Mouse (Mus musculus) embryonic facial prominence, embryonic 10.5 days (tissue): ENCODE results near the gene Ccdc3. TPM values are rescaled to one million over a fixed set of nuclear protein-coding genes. Genes with fewer than 3 reads are reported as not detected.

Source experiments
- DNase-seq: peaks from one replicate; pipeline ENCODE4 v3.0.0-alpha.2; 2017; ENCODE audit warnings: low spot score
- H3K27ac ChIP-seq: fragments of 300-500 bp; sonication (generic); replicated peaks from 2 replicates; pipeline ENCODE4 v1.5.1; 2016; ENCODE audit warnings: mild to moderate bottlenecking
- H3K27me3 ChIP-seq: fragments of 300-500 bp; sonication (generic); replicated peaks from 2 replicates; pipeline ENCODE4 v1.6.1; 2016; ENCODE audit warnings: low read depth, mild to moderate bottlenecking; ENCODE audit not compliant: poor library complexity, severe bottlenecking
- H3K36me3 ChIP-seq: fragments of 300-500 bp; sonication (generic); replicated peaks from 2 replicates; pipeline ENCODE4 v1.6.1; 2016; ENCODE audit warnings: mild to moderate bottlenecking, moderate library complexity
- H3K4me1 ChIP-seq: fragments of 300-500 bp; sonication (generic); 2 replicates; pipeline ENCODE4 v1.6.1; 2016
- H3K4me3 ChIP-seq: fragments of 300-500 bp; sonication (generic); 2 replicates; pipeline ENCODE4 v1.5.1; 2016; ENCODE audit warnings: mild to moderate bottlenecking, moderate library complexity
- H3K9me3 ChIP-seq: fragments of 300-500 bp; sonication (generic); 2 replicates; pipeline ENCODE4 v1.6.1; 2016; ENCODE audit warnings: mild to moderate bottlenecking
- WGBS: fragments of 180-500 bp; shearing (Covaris S2); methylation state at CpG from one replicate; pipeline ENCODE4 v1.1.7; 2016; 5-methylcytosine and 5-hydroxymethylcytosine counted together
- polyA plus RNA-seq: library from polyadenylated mRNA; unstranded; fragments of >200 nt; fragmentation: Nextera tagmentation; extraction: Ambion mirVana; gene quantifications from 2 replicates; pipeline ENCODE4 v1.2.1, GENCODE M21; 2016

The Ccdc3 gene
- polyA plus RNA-seq, 1 experiment from 2014 or later = 1.8 TPM

DNA sequence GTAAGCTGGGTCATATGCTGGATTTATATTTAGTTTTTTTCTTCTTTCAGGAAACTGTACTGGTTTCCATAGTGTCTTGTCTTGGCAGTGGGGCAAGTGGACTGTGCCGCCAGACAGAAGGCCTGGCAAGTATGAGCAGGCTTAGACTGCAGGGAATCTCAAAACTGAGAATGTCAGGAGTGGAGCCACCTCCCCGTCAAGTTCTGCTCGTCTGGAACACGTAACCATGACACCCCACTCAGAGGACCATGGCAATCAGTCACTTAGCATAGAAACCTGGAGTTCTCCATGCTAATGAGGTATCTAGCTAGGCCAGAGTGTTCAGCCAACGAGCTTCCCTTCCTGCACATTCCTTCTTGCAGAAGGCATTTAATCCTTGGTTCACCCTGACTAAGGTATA, 10.2 kb upstream of the Ccdc3 start:
- Histone ChIP-seq H3K9me3 (no peaks in the 10 kb centered on the region), H3K4me1 (peaks cover 34% of the 10 kb centered on the region), H3K36me3 (no peaks in the 10 kb centered on the region), H3K27ac (no peak overlapping the region), H3K4me3 (no peak overlapping the region), H3K27me3 (no peaks in the 10 kb centered on the region)
- 77% methylated on average over 5 of the region's 5 CpGs for WGBS
- DNase-seq = no peak

- H3K4me3 ChIP-seq = no peak overlapping the region
- 33% methylated on average over 3 of the region's 3 CpGs for WGBS
- no peak for DNase-seq
- H3K36me3 ChIP-seq = no peaks in the 10 kb centered on the region
- peaks cover 34% of the 10 kb centered on the region for H3K4me1 ChIP-seq
- H3K9me3 ChIP-seq = no peaks in the 10 kb centered on the region
- 0 out of 2 replicates have a peak overlapping the region, but pooled peaks have one; percentile 24 for H3K27ac ChIP-seq
- H3K27me3 ChIP-seq = peaks cover 3% of the 10 kb centered on the region; the same call in 1 of the 2 replicates
These were observed 8.5 kb upstream of the Ccdc3 start for GRCm38 (mm10) chr2:5129099-5129498.

DNA sequence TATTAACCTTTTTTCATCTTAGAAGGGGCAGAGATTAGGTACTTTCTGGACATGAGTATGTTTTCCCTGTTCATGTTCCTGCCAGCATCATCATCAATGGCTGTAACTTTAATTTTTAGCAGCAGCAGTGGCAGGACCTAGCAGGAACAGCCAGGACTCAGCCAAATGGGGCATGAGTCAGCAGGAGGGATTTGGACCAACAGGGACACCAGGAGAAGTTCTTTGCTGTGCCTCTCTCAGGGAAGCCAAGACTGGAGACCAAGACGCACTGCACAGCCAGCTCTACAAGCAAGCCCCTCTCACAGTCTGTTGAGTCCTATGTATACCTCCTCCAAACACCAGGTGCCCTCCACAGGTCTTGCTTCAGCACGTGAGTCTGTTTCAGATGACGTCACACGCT, 5.5 kb upstream of the Ccdc3 start:
- H3K4me1 ChIP-seq = peaks cover 19% of the 10 kb centered on the region
- H3K36me3 ChIP-seq = no peaks in the 10 kb centered on the region
- peaks cover 31% of the 10 kb centered on the region for H3K27me3 ChIP-seq
- H3K9me3 ChIP-seq = no peaks in the 10 kb centered on the region
- WGBS = 86% methylated on average over 4 of the region's 4 CpGs
- H3K4me3 ChIP-seq = no peak overlapping the region
- DNase-seq = no peak
- no peak overlapping the region for H3K27ac ChIP-seq

- H3K27me3 ChIP-seq = peaks cover 62% of the 10 kb centered on the region
- peaks cover 17% of the 10 kb centered on the region for H3K4me1 ChIP-seq
- no peaks in the 10 kb centered on the region for H3K36me3 ChIP-seq
- no peak overlapping the region for H3K27ac ChIP-seq
- H3K4me3 ChIP-seq = no peak overlapping the region
- WGBS = 88% methylated on average over 5 of the region's 5 CpGs
- H3K9me3 ChIP-seq = no peaks in the 10 kb centered on the region
- no peak for DNase-seq
These were observed 2.4 kb upstream of the Ccdc3 start for GRCm38 (mm10) chr2:5134959-5135743.

- H3K27me3 ChIP-seq = peaks cover 68% of the 10 kb centered on the region
- no peaks in the 10 kb centered on the region for H3K9me3 ChIP-seq
- H3K4me3 ChIP-seq = no peak overlapping the region
- no peak for DNase-seq
- no peaks in the 10 kb centered on the region for H3K36me3 ChIP-seq
- no peak overlapping the region for H3K27ac ChIP-seq
- 48% methylated on average over 4 of the region's 4 CpGs for WGBS
- H3K4me1 ChIP-seq = peaks cover 17% of the 10 kb centered on the region
These were observed 2.4 kb downstream of the Ccdc3 start for GRCm38 (mm10) chr2:5139961-5140360.

DNA sequence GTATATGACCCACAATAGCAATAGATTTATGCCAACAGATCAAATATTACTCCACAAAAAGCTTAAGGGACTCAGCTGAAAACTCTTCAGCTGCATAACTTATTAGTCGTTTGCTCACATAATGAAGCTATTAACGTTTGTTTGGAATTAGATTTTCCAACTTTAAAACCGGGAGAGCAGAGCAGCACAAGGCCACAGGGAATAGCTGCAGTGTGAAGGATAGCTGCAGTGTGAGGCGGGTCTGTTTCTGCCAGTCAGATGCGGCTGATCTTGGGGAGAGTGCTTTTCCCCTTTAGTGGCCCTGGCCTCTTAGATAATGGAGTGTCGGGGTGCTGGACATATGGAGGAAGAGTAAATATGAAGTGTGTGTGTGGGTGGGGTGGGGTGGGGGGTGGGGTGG, 6.9 kb downstream of the Ccdc3 start:
- no peak overlapping the region for H3K27ac ChIP-seq
- peaks cover 3% of the 10 kb centered on the region; the same call in 1 of the 2 replicates for H3K4me1 ChIP-seq
- H3K36me3 ChIP-seq = no peaks in the 10 kb centered on the region
- WGBS = 61% methylated on average over 6 of the region's 6 CpGs
- no peak overlapping the region for H3K4me3 ChIP-seq
- no peaks in the 10 kb centered on the region for H3K9me3 ChIP-seq
- DNase-seq = no peak
- peaks cover 23% of the 10 kb centered on the region for H3K27me3 ChIP-seq

- Histone ChIP-seq H3K4me1 (no peaks in the 10 kb centered on the region), H3K4me3 (no peak overlapping the region), H3K27me3 (no peaks in the 10 kb centered on the region), H3K9me3 (no peaks in the 10 kb centered on the region), H3K36me3 (no peaks in the 10 kb centered on the region), H3K27ac (no peak overlapping the region)
- WGBS = 89% methylated on average over 2 of the region's 2 CpGs
- no peak for DNase-seq
These were observed 10.3 kb downstream of the Ccdc3 start for GRCm38 (mm10) chr2:5147907-5148306.

- H3K36me3 ChIP-seq = no peaks in the 10 kb centered on the region
- peaks cover 8% of the 10 kb centered on the region for H3K4me1 ChIP-seq
- no peaks in the 10 kb centered on the region for H3K27me3 ChIP-seq
- whole genome bisulfite sequencing = 93% methylated on average over 5 of the region's 5 CpGs
- no peak overlapping the region for H3K27ac ChIP-seq
- DNase-seq = no peak
- H3K9me3 ChIP-seq = no peaks in the 10 kb centered on the region
- H3K4me3 ChIP-seq = no peak overlapping the region
These were observed 17.1 kb downstream of the Ccdc3 start for GRCm38 (mm10) chr2:5154711-5155110.

GRCm38 (mm10) chr2:5160236-5160848, 22.8 kb downstream of the Ccdc3 start:
- no peaks in the 10 kb centered on the region for H3K27me3 ChIP-seq
- no peaks in the 10 kb centered on the region for H3K36me3 ChIP-seq
- DNase-seq = no peak
- 85% methylated on average over 11 of the region's 11 CpGs for WGBS
- H3K9me3 ChIP-seq = no peaks in the 10 kb centered on the region
- peaks cover 23% of the 10 kb centered on the region for H3K4me1 ChIP-seq
- no peak overlapping the region for H3K4me3 ChIP-seq
- H3K27ac ChIP-seq = no peak overlapping the region

DNA sequence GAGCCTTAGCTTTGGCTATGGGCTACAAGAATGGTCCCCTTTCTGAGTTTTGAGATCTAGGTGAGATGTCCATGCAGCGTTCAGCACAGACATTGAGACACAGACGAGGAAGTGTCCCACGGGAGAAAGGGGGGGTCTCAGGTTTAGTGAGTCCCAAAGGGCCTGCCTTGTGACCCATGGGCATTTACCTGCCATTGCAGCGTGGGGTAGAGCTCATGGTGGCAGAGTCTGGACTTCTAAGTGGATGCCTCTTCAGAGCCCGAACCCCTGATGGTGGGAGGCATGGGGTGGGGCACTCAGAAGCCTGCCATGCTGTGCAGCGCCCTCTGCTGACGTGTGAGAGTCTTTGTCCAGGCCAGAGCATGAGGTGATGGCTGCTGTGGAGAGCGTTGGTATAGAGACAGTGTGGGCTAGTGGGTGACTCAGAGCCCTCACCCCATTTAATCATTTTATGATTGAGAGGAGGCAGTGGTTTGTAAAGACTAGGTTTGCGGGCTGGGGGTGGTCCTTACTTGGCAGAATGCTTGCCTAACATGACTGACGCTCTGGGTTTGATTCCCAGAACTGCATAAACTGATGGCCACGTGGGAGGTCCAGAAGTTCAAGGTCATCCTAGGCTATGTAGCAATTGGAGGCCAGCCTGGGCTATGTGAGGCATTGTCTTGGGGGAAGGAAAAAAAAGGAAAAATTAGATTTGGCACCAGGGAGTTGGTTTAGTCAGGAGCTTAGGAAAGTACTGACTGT, 23.6 kb downstream of the Ccdc3 start:
- Histone ChIP-seq H3K27ac (no peak overlapping the region), H3K36me3 (no peaks in the 10 kb centered on the region), H3K4me1 (peaks cover 23% of the 10 kb centered on the region), H3K9me3 (no peaks in the 10 kb centered on the region), H3K4me3 (no peak overlapping the region), H3K27me3 (no peaks in the 10 kb centered on the region)
- no peak for DNase-seq
- 70% methylated on average over 11 of the region's 11 CpGs for WGBS

- 78% methylated on average over 3 of the region's 3 CpGs for WGBS
- Histone ChIP-seq H3K27me3 (no peaks in the 10 kb centered on the region), H3K4me1 (peaks cover 21% of the 10 kb centered on the region), H3K36me3 (no peaks in the 10 kb centered on the region), H3K4me3 (no peak overlapping the region), H3K9me3 (no peaks in the 10 kb centered on the region), H3K27ac (no peak overlapping the region)
- no peak for DNase-seq
These were observed 24.5 kb downstream of the Ccdc3 start for GRCm38 (mm10) chr2:5161908-5162674.

- H3K27ac ChIP-seq = no peak overlapping the region
- H3K4me3 ChIP-seq = no peak overlapping the region
- H3K27me3 ChIP-seq = no peaks in the 10 kb centered on the region
- no peaks in the 10 kb centered on the region for H3K9me3 ChIP-seq
- WGBS = 35% methylated on average over 5 of the region's 5 CpGs
- no peak for DNase-seq
- H3K36me3 ChIP-seq = no peaks in the 10 kb centered on the region
- peaks cover 14% of the 10 kb centered on the region; the same call in 1 of the 2 replicates for H3K4me1 ChIP-seq
These were observed 25.2 kb downstream of the Ccdc3 start for GRCm38 (mm10) chr2:5162756-5163155.
